Mouse (Mus musculus) intestine, embryonic 15.5 days (tissue): ENCODE measurements at regions not wholly inside any gene's neighbourhood (a gene's known extent, or its start where the extent isn't known, plus 50 kb on each side); places are given as distances from the start of the nearest gene placed in this dataset.

Experiments
- ATAC-seq: fragments of 200-750 bp; cut with Nextera tagmentation; 2 replicates; pipeline ENCODE4 v1.8.0; 2017; ENCODE audit warnings: moderate TSS enrichment, moderate library complexity
- H3K27ac ChIP-seq: fragments of 300-500 bp; sonication (generic); 2 replicates; pipeline ENCODE4 v1.5.1; 2015; ENCODE audit warnings: mild to moderate bottlenecking, inconsistent platforms
- H3K27me3 ChIP-seq: fragments of 300-500 bp; sonication (generic); replicated peaks from 2 replicates; pipeline ENCODE4 v1.6.1; 2015; ENCODE audit warnings: inconsistent platforms
- H3K36me3 ChIP-seq: fragments of 300-500 bp; sonication (generic); 2 replicates; pipeline ENCODE4 v1.6.1; 2015; ENCODE audit warnings: inconsistent platforms
- H3K4me1 ChIP-seq: fragments of 300-500 bp; sonication (generic); replicated peaks from 2 replicates; pipeline ENCODE4 v1.6.1; 2015; ENCODE audit warnings: inconsistent platforms
- H3K4me2 ChIP-seq: fragments of 300-500 bp; sonication (generic); replicated peaks from 2 replicates; pipeline ENCODE4 v1.6.1; 2015; ENCODE audit warnings: mild to moderate bottlenecking, inconsistent platforms
- H3K4me3 ChIP-seq: fragments of 300-500 bp; sonication (generic); replicated peaks from 2 replicates; pipeline ENCODE4 v1.5.1; 2015; ENCODE audit warnings: inconsistent platforms
- H3K9ac ChIP-seq: fragments of 300-500 bp; sonication (generic); 2 replicates; pipeline ENCODE4 v1.6.1; 2015; ENCODE audit warnings: inconsistent platforms
- H3K9me3 ChIP-seq: fragments of 300-500 bp; sonication (generic); 2 replicates; pipeline ENCODE4 v1.6.1; 2016; ENCODE audit warnings: inconsistent platforms
- WGBS: fragments of 180-500 bp; shearing (Covaris S2); methylation state at CpG from one replicate; pipeline ENCODE4 v1.1.7; 2015; 5-methylcytosine and 5-hydroxymethylcytosine counted together

GRCm38 (mm10) chr12:77060766-77061561 is 99.0 kb upstream of the Max start:
- 79% methylated on average over 9 of the region's 9 CpGs for WGBS
- Histone ChIP-seq H3K4me2 (peak overlapping the region; percentile 32), H3K36me3 (no peaks in the 10 kb centered on the region), H3K27me3 (no peaks in the 10 kb centered on the region), H3K4me3 (no peak overlapping the region), H3K9ac (no peak overlapping the region), H3K9me3 (no peaks in the 10 kb centered on the region), H3K27ac (no peak overlapping the region), H3K4me1 (0 out of 2 replicates have a peak, but pooled peaks cover 8% of the 10 kb centered on the region)
- ATAC-seq, result no peak

- Histone ChIP-seq H3K27me3 (no peaks in the 10 kb centered on the region), H3K4me1 (0 out of 2 replicates have a peak, but pooled peaks cover 8% of the 10 kb centered on the region), H3K9me3 (no peaks in the 10 kb centered on the region), H3K4me2 (peak overlapping the region; percentile 32), H3K9ac (no peak overlapping the region), H3K4me3 (no peak overlapping the region), H3K27ac (no peak overlapping the region), H3K36me3 (no peaks in the 10 kb centered on the region)
- 38% methylated on average over 16 of the region's 16 CpGs for WGBS
- ATAC-seq, result peak; percentile 84
These were observed 98.2 kb upstream of the Max start for GRCm38 (mm10) chr12:77060060-77060695.

- no peaks in the 10 kb centered on the region for H3K9me3 ChIP-seq
- no peak overlapping the region for H3K27ac ChIP-seq
- no peaks in the 10 kb centered on the region for H3K27me3 ChIP-seq
- 75% methylated on average over 4 of the region's 4 CpGs for WGBS
- peak overlapping the region; percentile 32; the same call in 1 of the 2 replicates for H3K4me2 ChIP-seq
- no peak overlapping the region for H3K9ac ChIP-seq
- H3K4me3 ChIP-seq, result no peak overlapping the region
- ATAC-seq, result no peak
- H3K4me1 ChIP-seq, result 0 out of 2 replicates have a peak, but pooled peaks cover 8% of the 10 kb centered on the region
- no peaks in the 10 kb centered on the region for H3K36me3 ChIP-seq
These were observed 97.7 kb upstream of the Max start for GRCm38 (mm10) chr12:77059679-77060059.

- Histone ChIP-seq H3K4me1 (0 out of 2 replicates have a peak, but pooled peaks cover 8% of the 10 kb centered on the region), H3K27ac (no peak overlapping the region), H3K4me2 (no peak overlapping the region), H3K4me3 (no peak overlapping the region), H3K27me3 (no peaks in the 10 kb centered on the region), H3K9me3 (no peaks in the 10 kb centered on the region), H3K9ac (no peak overlapping the region), H3K36me3 (no peaks in the 10 kb centered on the region)
- ATAC-seq, result 0 out of 2 replicates have a peak, but pooled peaks have one; percentile 26
- 13% methylated on average over 4 of the region's 4 CpGs for WGBS
These were observed 96.7 kb upstream of the Max start for GRCm38 (mm10) chr12:77058596-77059190.

GRCm38 (mm10) chr12:77056748-77057370 is 94.9 kb upstream of the Max start:
- Histone ChIP-seq H3K4me3 (no peak overlapping the region), H3K27ac (no peak overlapping the region), H3K9ac (no peak overlapping the region), H3K4me2 (no peak overlapping the region), H3K36me3 (no peaks in the 10 kb centered on the region), H3K27me3 (no peaks in the 10 kb centered on the region), H3K4me1 (0 out of 2 replicates have a peak, but pooled peaks cover 8% of the 10 kb centered on the region), H3K9me3 (no peaks in the 10 kb centered on the region)
- peak; percentile 46; the same call in 1 of the 2 replicates for ATAC-seq
- 64% methylated on average over 5 of the region's 5 CpGs for WGBS

- 89% methylated on average over 5 of the region's 5 CpGs for WGBS
- Histone ChIP-seq H3K9me3 (no peaks in the 10 kb centered on the region), H3K4me1 (0 out of 2 replicates have a peak, but pooled peaks cover 5% of the 10 kb centered on the region), H3K36me3 (no peaks in the 10 kb centered on the region), H3K4me2 (no peak overlapping the region), H3K9ac (no peak overlapping the region), H3K27ac (no peak overlapping the region), H3K27me3 (no peaks in the 10 kb centered on the region), H3K4me3 (no peak overlapping the region)
- ATAC-seq, result no peak
These were observed 92.7 kb upstream of the Max start for GRCm38 (mm10) chr12:77054700-77055099.

- Histone ChIP-seq H3K4me1 (0 out of 2 replicates have a peak, but pooled peaks cover 5% of the 10 kb centered on the region), H3K4me2 (no peak overlapping the region), H3K9ac (no peak overlapping the region), H3K36me3 (no peaks in the 10 kb centered on the region), H3K27me3 (no peaks in the 10 kb centered on the region), H3K4me3 (no peak overlapping the region), H3K27ac (no peak overlapping the region), H3K9me3 (no peaks in the 10 kb centered on the region)
- 87% methylated on average over 7 of the region's 7 CpGs for WGBS
- ATAC-seq, result no peak
These were observed 92.2 kb upstream of the Max start for GRCm38 (mm10) chr12:77054211-77054610.

- ATAC-seq, result peak; percentile 67; the same call in 1 of the 2 replicates
- Histone ChIP-seq H3K4me3 (no peak overlapping the region), H3K4me2 (no peak overlapping the region), H3K27ac (no peak overlapping the region), H3K36me3 (no peaks in the 10 kb centered on the region), H3K27me3 (no peaks in the 10 kb centered on the region), H3K9me3 (no peaks in the 10 kb centered on the region), H3K4me1 (0 out of 2 replicates have a peak, but pooled peaks cover 3% of the 10 kb centered on the region), H3K9ac (no peak overlapping the region)
- 67% methylated on average over 6 of the region's 6 CpGs for WGBS
These were observed 90.9 kb upstream of the Max start for GRCm38 (mm10) chr12:77052853-77053252.

- H3K9ac ChIP-seq, result no peak overlapping the region
- no peak for ATAC-seq
- H3K4me1 ChIP-seq, result no peaks in the 10 kb centered on the region
- no peaks in the 10 kb centered on the region for H3K36me3 ChIP-seq
- no peaks in the 10 kb centered on the region for H3K9me3 ChIP-seq
- H3K4me3 ChIP-seq, result no peak overlapping the region
- H3K4me2 ChIP-seq, result no peak overlapping the region
- WGBS, result 40% methylated on average over 11 of the region's 11 CpGs
- H3K27ac ChIP-seq, result no peak overlapping the region
- no peaks in the 10 kb centered on the region for H3K27me3 ChIP-seq
These were observed 86.4 kb upstream of the Max start for GRCm38 (mm10) chr12:77048380-77048779.

GRCm38 (mm10) chr12:77047273-77047672 is 85.3 kb upstream of the Max start:
- Histone ChIP-seq H3K9me3 (no peaks in the 10 kb centered on the region), H3K4me3 (no peak overlapping the region), H3K36me3 (no peaks in the 10 kb centered on the region), H3K27ac (no peak overlapping the region), H3K27me3 (no peaks in the 10 kb centered on the region), H3K4me1 (no peaks in the 10 kb centered on the region), H3K9ac (no peak overlapping the region), H3K4me2 (no peak overlapping the region)
- no peak for ATAC-seq
- WGBS, result 74% methylated on average over 1 of the region's 1 CpGs

- Histone ChIP-seq H3K4me3 (no peak overlapping the region), H3K9ac (no peak overlapping the region), H3K27me3 (no peaks in the 10 kb centered on the region), H3K4me2 (no peak overlapping the region), H3K27ac (no peak overlapping the region), H3K4me1 (no peaks in the 10 kb centered on the region), H3K9me3 (no peaks in the 10 kb centered on the region), H3K36me3 (no peaks in the 10 kb centered on the region)
- no peak for ATAC-seq
- WGBS, result 69% methylated on average over 2 of the region's 2 CpGs
These were observed 84.0 kb upstream of the Max start for GRCm38 (mm10) chr12:77045956-77046355.

- no peak for ATAC-seq
- Histone ChIP-seq H3K4me3 (no peak overlapping the region), H3K4me2 (no peak overlapping the region), H3K9me3 (no peaks in the 10 kb centered on the region), H3K27ac (no peak overlapping the region), H3K4me1 (no peaks in the 10 kb centered on the region), H3K9ac (no peak overlapping the region), H3K27me3 (no peaks in the 10 kb centered on the region), H3K36me3 (no peaks in the 10 kb centered on the region)
- 70% methylated on average over 10 of the region's 10 CpGs for WGBS
These were observed 83.4 kb upstream of the Max start for GRCm38 (mm10) chr12:77045356-77045755.
